Mouse (Mus musculus): ENCODE measurements at regions not wholly inside any gene's neighbourhood (a gene's known extent, or its start where the extent isn't known, plus 50 kb on each side); places are given as distances from the start of the nearest gene placed in this dataset.

DNA sequence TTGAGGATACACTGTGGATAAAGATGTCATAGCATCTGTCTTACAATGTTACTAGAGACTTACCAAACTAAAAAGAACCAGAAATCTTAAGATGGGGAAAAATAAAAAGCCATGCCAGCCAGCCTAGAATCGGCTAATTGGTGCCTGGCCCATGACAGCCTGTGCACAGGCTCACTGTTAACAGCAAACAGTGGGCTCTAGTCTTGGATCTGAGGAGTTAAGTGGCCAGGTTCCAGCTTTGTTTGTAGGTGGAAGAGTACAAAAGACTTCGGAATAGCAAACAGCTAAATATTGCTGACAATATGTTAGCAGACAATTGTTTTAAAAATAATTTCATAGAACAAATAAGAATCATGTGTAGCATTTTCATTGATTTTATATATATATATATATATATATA lies 228.4 kb downstream of the Rab11fip2 start:
- no peak for ATAC-seq (replicated peaks; ENCODE audit: low read depth, poor library complexity, severe bottlenecking)

DNA sequence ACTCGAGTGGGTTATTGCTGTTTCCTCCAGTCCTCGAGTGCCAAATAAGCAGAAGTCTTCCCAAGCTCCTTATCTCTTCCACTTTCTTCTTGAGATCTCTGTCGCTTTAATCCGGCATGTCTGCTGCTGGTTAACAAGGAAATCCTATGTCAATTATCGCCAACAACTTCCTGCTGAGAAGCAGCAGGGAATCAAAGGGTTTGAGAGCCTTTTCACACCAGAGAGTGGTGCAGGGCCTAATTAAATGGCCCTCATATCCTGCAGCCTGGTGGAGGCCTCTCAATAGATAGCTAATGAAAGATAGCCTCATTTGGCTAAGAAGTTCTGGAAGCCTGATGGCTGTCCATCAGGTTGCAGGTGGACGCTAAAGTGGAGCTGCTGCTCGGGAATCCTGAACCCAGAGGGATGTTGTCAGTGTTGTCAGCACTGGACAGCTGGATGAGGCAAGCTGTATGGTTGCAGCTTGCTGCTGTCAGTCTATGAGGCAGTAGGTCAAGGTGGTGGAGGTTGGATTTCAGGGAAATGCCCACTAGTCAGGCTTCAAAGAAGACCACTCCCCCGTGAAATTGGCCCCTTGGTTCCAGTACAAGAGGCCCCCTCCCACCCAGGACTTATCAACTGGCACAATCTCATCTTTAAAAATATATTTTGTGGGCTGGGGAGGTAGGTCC lies 225.5 kb downstream of the Rab11fip2 start:
- no peak for ATAC-seq (replicated peaks; ENCODE audit: low read depth, poor library complexity, severe bottlenecking)

DNA sequence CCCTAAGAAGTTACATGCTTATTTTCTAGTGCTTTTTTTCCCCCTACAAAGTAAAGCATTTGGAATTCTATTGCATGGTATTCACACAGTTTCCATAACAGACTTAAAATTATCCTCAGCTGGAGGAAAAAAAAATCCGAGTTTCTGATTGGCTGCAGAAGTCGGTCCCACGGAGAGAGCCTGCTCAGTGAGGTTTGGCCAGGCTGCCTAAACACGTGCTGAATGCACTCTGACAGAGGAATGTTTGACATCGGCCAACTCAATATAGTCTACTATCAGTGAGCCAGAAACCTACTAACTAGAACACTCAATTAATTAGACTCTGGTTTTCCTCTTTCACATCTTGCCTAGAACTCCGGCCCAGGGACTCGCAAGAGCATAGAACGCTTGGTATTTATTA lies 204.9 kb downstream of the Rab11fip2 start:
- ATAC-seq (replicated peaks; ENCODE audit: low read depth, poor library complexity, severe bottlenecking), result no peak

DNA sequence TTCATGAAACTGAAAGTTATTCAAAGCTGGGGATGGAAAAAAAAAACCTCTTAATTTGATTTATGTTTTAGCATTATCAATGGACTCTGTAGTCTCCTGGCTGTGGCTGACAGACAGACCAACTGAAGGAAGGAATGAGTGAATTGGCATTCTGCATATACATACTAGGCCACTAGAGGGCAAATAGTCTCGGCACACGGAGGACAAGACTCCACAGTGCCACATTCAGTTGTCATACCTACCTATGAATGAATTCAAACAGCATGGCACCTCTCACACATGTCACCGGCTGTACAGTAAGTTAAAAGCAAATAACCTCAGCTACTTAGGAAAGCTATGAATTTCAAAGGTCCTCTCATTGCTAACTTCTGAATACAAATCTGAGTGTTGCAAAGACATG lies 200.5 kb downstream of the Rab11fip2 start:
- peak; percentile 86 for ATAC-seq (replicated peaks; ENCODE audit: low read depth, poor library complexity, severe bottlenecking)

DNA sequence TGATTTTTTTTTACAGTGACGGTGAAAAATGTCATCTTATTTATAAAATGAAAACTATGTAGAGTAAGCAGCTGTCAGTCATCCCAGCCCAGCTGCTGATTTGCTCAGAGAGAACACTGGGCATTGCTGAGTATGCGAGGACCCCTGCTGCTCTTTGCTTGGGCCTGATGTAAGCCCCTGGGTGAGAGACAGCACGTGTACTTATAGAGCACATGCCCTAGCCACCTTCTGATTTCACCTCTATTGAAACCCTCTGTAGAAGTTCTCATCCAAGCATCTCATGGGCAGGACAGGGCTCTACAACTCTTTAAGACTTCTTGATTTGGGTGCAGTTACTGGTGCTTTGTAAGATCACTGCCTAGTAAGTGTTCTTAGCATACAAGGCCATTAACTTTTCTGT lies 182.2 kb downstream of the Rab11fip2 start:
- no peak for ATAC-seq (replicated peaks; ENCODE audit: low read depth, poor library complexity, severe bottlenecking)

DNA sequence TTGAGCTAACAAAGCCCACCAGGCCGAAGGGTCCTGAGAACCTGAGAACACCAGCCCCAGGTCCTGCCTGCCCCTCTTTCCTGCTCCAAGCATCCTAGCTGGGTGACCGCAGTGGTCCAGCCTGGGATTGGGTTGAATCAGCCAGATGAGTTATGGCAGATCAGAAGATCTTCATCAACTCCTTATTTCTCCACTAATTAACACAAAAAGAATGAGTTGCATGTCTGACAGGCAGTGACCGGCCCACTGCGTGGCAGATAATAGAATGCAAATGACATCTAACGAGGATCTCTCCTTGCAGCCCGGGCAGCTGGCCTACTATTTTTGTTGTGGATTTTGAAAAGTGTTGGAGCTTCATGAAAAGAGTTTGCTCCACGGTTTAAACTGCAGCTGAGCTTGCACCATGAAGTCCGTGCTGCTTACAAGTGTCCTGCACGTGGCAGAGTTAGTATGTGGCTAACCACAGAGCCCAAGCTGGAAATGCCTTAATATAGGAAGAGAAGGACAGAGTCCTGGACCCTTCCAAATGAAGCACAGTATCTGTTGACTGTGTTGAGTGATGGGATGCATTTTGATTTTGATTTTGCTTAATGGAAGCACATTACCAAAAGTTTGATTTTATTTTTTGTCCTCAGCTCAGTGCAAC lies 158.9 kb downstream of the Rab11fip2 start:
- ATAC-seq (replicated peaks; ENCODE audit: low read depth, poor library complexity, severe bottlenecking), result no peak

DNA sequence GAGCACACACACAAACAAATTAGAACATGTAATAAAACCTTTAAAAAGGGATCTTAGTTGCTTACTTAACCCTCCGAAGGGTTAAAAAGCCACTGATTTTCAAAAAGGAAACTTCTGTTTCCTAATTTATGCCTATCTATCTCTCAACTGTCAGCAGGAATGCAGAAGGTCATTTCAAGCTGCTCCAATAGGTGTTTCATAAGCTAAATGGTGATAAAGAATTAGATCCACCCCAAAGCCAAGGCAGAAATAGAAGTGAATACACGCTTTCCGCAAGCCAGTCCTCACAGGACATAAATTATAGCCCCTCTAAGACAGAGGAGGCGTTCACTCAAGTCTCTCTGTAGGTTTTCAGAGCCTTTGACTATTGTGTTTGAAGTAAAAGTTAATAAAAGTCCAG lies 112.2 kb downstream of the Rab11fip2 start:
- ATAC-seq (replicated peaks; ENCODE audit: low read depth, poor library complexity, severe bottlenecking), result peak; percentile 73

DNA sequence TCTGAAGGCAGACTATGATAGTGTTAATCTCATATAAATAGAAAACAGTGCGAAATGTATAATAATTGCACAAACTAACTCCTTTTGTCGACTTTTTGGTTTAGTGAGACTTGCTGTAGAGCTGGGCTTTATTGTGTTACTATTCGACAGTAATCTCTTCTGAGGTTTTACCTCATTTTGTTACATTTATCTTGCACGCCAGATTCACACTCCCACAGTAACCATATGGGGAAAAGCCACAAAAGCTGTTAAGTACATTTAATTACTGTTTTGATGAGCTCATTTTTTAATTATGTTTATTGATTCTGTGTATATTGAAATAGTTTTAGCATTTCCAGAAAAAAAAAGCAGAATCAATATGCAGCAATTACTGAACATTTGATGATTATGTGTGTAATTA lies 106.3 kb downstream of the Rab11fip2 start:
- no peak for ATAC-seq (replicated peaks; ENCODE audit: low read depth, poor library complexity, severe bottlenecking)

DNA sequence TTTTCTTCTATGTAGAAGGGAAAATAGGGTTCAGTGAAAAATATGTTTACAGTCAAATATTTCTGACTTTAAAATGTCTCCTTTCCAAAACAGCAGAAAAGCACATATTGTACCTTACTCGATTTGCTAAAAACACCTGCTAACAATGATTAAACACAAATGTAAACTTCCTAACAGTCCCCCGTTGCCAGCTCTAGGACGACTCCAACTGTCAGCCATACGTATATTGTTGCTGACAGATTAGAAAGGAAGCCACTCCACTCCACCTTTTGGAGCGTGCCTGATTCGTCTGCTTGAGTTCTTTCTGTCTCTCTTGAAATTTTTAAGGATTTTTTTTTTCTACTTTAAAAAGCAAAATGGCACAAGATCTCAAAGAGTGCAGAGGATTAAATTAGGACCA lies 105.8 kb downstream of the Rab11fip2 start:
- no peak for ATAC-seq (replicated peaks; ENCODE audit: low read depth, poor library complexity, severe bottlenecking)

DNA sequence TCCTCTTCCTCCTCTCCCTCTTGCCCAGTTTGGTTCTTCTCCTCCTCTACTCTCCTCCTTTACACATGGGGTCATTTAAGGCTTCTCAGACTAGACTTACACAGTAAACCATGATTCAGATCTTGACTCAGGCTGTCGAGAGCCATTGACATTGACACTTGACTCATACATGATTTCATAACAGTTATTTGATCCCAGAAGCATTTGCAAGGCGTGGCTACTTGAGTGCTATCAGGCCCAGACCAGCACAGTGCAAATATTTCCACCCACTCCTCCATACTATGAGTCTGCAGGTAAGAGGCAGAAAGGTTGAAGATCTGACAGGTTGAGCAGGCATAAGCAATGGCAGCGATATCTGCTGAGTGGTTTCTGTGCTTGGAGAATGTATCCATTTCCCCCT lies 99.2 kb downstream of the Rab11fip2 start:
- ATAC-seq (replicated peaks; ENCODE audit: low read depth, poor library complexity, severe bottlenecking), result no peak

DNA sequence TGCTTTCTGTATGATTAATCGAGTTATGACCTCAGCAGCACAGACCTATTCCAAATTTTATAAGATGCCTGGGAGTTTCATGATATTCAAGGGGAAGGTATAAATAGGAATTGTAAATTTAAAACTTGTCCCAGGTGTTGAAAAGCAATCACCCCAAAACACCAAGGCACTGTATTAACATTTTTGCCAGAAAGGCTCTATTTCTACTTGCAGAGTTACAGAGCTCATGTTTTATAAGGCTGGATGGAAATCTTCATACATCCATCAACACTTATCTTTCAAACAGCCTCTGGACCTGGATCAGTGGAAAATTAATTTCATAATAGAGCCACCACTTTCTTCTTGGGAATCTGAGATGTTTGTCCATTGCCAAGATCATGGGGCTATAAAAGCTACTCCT lies 96.6 kb downstream of the Rab11fip2 start:
- no peak for ATAC-seq (replicated peaks; ENCODE audit: low read depth, poor library complexity, severe bottlenecking)

DNA sequence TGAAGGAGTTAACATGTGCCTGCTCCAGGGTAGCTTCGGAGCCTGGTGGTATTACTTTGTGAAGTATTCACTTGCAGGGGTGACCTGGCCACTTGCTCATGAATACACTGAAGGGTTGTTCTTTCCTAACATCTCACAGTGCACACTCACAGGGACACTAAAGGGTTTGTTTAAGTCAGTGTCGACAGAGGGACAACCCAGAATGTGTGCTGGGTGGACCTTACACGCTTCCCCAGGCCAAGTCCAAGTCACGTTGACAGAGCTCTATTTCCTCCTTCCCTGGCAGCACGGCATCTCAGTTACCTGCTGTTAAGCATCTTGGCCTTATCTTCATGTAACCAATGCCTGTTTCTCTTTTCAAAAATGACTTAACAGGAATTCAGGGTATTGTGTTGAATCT lies 92.8 kb downstream of the Rab11fip2 start:
- no peak for ATAC-seq (replicated peaks; ENCODE audit: low read depth, poor library complexity, severe bottlenecking)

DNA sequence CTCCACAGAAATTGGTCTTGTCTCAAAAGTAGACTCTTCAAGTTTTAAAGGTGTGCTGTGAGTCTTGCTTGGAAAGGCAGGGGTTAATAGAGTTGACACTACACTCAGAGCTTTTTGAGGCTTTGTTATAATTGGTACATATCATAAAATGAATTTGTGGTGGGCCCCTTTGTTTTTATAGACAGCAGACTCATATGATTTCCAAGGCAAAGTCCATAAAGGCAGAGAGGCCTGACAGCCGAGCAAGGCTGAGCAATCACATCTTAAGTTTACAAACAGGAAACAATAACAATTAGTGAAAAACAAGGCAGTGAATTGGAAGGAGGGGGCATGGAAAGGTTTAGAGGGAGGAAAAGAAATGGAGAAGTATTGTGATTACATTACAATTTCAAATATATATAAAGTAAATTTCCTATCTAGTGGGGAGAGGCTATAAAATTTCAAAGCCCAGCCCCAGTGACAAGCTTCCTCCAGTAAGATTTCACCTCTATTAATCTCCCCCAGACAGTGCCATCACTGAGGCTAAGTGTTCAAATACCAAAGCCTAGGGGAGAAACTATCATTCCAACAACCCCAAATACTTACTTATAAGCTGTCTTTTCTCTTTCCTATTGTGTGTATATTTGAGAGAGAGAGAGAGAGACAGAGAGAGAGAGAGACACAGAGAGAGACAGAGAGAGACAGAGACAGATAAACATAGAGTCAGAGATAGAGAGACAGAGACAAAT lies 91.3 kb downstream of the Rab11fip2 start:
- ATAC-seq (replicated peaks; ENCODE audit: low read depth, poor library complexity, severe bottlenecking), result no peak
